Mouse (Mus musculus) bone marrow macrophage, adult 2 months (primary cell): Measurements from ENCODE around the gene En2. TPM values are rescaled to one million over a fixed set of nuclear protein-coding genes. Genes with fewer than 3 reads are reported as not detected.

ENCODE experiments used
- H3K27ac ChIP-seq: 2 replicates; pipeline ENCODE4 v1.5.1; 2012; ENCODE audit warnings: low read depth, low read length; ENCODE audit not compliant: insufficient read depth
- H3K4me1 ChIP-seq: 2 replicates; pipeline ENCODE4 v1.6.1; 2012; ENCODE audit warnings: low read length; ENCODE audit not compliant: control insufficient read depth, insufficient read depth
- H3K4me3 ChIP-seq: 2 replicates; pipeline ENCODE4 v1.5.1; 2012; ENCODE audit warnings: mild to moderate bottlenecking, low read length, moderate library complexity; ENCODE audit not compliant: insufficient read depth
- CTCF ChIP-seq: IDR thresholded peaks from 2 replicates; pipeline ENCODE4 v1.5.1; 2012; ENCODE audit warnings: low read depth, mild to moderate bottlenecking, low read length, moderate library complexity
- POLR2A ChIP-seq: IDR thresholded peaks from 2 replicates; pipeline ENCODE4 v1.6.1; 2012; ENCODE audit warnings: mild to moderate bottlenecking, low read depth, low read length, borderline replicate concordance
- polyA plus RNA-seq: library from polyadenylated mRNA; stranded (reverse); fragments of >200 nt; gene quantifications from 2 replicates; pipeline ENCODE4 v1.2.4, GENCODE M21; 2012; ENCODE audit not compliant: missing spikeins, insufficient read depth, insufficient read length

The En2 gene
- polyA plus RNA-seq = not detected in 2 replicates

GRCm38 (mm10) chr5:28165358-28166255 is at the start of gene En2:
En2 (plus strand) TSS chr5:28165694.
- Histone ChIP-seq H3K4me1 (0 out of 2 replicates have a peak, but pooled peaks cover 2% of the 10 kb centered on the region), H3K4me3 (peak within 1 kb of the TSS; percentile 48), H3K27ac (no peak within 1 kb of the TSS)
- TF ChIP-seq CTCF (no peak), POLR2A (no peak)

- H3K4me1 ChIP-seq = no peaks in the 10 kb centered on the region
- TF ChIP-seq CTCF (no peak), POLR2A (no peak)
- H3K27ac ChIP-seq = no peak overlapping the region
- no peak overlapping the region for H3K4me3 ChIP-seq
These were observed 48.1 kb upstream of the En2 start for GRCm38 (mm10) chr5:28117251-28117880.

DNA sequence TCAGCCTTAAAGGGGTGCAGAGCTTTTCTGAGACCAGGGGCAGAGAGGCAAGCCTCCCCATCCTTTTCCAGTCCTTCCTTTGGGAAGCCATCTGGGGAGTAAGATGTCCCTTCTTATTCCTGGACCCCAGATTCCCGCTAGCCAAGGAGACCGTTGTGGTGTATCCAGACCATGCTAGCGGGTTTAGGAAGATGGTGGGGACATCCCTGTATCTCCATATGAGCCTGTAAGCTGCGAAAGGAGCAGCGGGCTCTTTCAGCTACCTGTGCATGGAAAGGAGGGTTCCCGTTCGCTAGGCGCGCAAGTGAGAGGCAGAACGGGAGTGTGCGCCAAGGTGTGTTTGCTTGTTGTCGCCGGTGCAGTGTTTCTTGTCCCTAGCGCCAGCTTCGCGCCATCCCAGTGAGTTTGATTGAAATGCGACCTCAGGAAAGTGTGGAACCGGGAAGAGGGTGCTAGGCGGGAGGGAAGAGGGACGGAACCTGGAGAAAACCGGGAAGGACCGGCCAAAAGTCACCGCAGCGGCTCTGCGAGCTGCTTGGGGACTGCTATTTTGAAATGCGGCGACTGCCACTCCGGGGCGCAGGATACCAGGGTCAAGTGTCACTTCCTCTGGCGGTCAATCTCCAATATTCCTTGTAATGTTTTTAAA is 47.5 kb upstream of the En2 start:
- TF ChIP-seq CTCF (no peak), POLR2A (no peak)
- H3K27ac ChIP-seq = no peak overlapping the region
- H3K4me1 ChIP-seq = no peaks in the 10 kb centered on the region
- peak overlapping the region; percentile 44 for H3K4me3 ChIP-seq

DNA sequence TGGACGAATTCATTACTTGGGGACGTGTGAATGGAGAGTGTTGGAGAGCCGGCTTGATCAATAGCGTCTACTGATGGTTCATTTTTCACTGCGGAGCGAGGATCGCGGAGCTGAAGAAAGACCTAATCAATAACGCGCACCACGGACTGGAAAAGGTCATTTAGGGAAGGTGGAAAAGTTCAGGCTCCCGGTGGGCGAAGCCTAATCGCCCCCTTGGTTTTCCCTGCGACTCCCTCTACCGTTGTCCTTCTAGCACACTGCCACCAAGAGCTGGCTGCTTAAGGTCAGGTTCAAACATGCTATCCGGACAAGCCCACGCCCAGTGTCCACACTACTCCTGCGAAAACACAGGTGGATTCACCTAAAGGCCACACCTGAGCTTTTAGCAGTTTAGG is 47.0 kb upstream of the En2 start:
- Histone ChIP-seq H3K4me3 (peak overlapping the region; percentile 44), H3K4me1 (no peaks in the 10 kb centered on the region), H3K27ac (no peak overlapping the region)
- no peak for TF ChIP-seq CTCF
- no peak for TF ChIP-seq POLR2A

GRCm38 (mm10) chr5:28119576-28119975 is 45.9 kb upstream of the En2 start:
- Histone ChIP-seq H3K4me3 (no peak overlapping the region), H3K4me1 (no peaks in the 10 kb centered on the region), H3K27ac (no peak overlapping the region)
- TF ChIP-seq CTCF (no peak), POLR2A (no peak)

DNA sequence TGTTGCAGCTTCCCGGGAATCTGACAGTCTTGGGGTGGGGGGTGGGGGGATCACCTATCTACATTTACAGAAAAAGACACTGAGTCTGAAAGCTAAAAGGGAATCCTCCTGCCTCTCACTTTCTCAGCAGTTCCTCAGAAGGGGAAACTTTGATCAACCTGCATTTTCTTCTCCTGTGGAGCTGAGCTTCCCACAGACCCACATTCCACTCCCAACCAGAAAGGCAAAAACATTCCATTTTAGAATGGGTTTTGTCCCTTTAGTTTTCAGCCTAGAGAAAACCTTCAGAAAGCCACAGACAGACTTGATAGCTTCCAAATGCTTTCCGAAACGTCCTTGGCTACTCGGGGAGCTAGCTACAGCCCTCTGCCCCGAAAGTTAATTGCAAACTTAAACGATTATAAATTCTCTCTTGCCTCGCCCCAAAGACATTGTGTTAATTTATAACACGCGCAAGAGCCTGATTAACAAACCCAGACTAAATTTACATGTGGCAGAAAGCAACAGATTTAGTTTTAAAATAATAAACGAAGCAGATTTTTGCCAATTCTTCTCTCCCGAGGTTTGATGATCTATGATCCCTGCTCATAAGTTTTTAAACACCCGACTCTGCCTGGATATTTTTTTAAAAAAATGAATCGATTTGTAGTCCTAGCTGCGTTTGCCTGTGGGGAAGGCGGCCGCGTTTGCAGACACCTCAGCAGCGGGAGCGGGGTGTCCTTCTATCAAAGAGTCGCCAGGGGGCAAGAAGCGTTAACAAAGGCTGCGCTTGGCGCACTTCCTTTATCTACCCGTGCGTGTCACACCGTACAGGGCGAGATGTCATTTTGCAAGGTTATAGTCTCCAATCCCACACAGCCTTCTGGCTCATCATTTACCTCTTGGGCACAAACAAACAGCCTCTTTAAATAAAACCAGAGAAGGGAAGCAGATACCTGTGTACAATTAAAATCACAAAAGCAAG is 42.7 kb upstream of the En2 start:
- no peaks in the 10 kb centered on the region for H3K4me1 ChIP-seq
- H3K4me3 ChIP-seq = no peak overlapping the region
- no peak for TF ChIP-seq POLR2A
- peak; percentile 28 for TF ChIP-seq CTCF
- H3K27ac ChIP-seq = no peak overlapping the region

DNA sequence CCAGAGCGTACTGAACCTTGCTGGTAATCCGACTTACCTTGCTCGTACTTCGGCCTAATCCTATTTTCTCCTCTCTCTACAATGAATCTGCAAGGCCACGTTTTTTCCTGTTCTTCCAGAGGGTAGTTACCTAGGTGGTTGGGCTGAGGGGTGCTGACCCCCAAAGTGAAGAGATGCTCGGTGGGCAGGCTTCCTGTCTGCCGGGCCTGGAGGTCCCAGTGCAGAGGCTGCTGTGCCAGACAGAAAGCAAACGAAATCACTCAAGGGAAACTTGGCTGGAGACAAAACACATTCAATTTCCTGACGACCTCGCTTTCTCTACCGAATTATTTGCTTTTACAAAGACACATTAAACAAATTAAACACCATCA is 42.1 kb upstream of the En2 start:
- TF ChIP-seq POLR2A = no peak
- no peak for TF ChIP-seq CTCF
- no peak overlapping the region for H3K4me3 ChIP-seq
- H3K4me1 ChIP-seq = no peaks in the 10 kb centered on the region
- H3K27ac ChIP-seq = no peak overlapping the region

- Histone ChIP-seq H3K27ac (no peak overlapping the region), H3K4me1 (no peaks in the 10 kb centered on the region), H3K4me3 (no peak overlapping the region)
- no peak for TF ChIP-seq CTCF
- no peak for TF ChIP-seq POLR2A
These were observed 40.9 kb upstream of the En2 start for GRCm38 (mm10) chr5:28124321-28125230.
